Mouse (Mus musculus) CH12.LX (cell line): ENCODE data around the gene Slc20a1. TPM values are rescaled to one million over a fixed set of nuclear protein-coding genes. Genes with fewer than 3 reads are reported as not detected.

Experiments used
- DNase-seq: peaks from one replicate; pipeline ENCODE4 v3.0.0-alpha.2; 2013; ENCODE audit errors: extremely low read depth
- H3K27ac ChIP-seq: 2 replicates; pipeline ENCODE4 v1.5.1; 2012; ENCODE audit warnings: low read depth, mild to moderate bottlenecking, control low read depth, moderate library complexity; ENCODE audit not compliant: insufficient read depth
- H3K27me3 ChIP-seq: replicated peaks from 2 replicates; pipeline ENCODE3; 2012; ENCODE audit warnings: inconsistent platforms
- H3K36me3 ChIP-seq, 2 experiments: replicated peaks in 1 of 2; 2 replicates each; pipeline versions ENCODE3 to v1.6.1; 2012; ENCODE audit warnings: inconsistent platforms in 1 of 2, low read length in 1 of 2, mild to moderate bottlenecking in 1 of 2, mixed read lengths in 1 of 2, moderate library complexity in 1 of 2; ENCODE audit not compliant: control insufficient read depth in 1 of 2, insufficient read depth in 1 of 2
- H3K4me1 ChIP-seq, 2 experiments: 2 replicates each; pipeline ENCODE4 v1.6.1; 2012; ENCODE audit warnings: inconsistent platforms in 1 of 2, moderate library complexity in 1 of 2; ENCODE audit not compliant: insufficient read depth in 2 of 2, control insufficient read depth in 1 of 2
- H3K4me2 ChIP-seq: 2 replicates; pipeline ENCODE4 v1.6.1; 2012; ENCODE audit warnings: low read depth, mild to moderate bottlenecking, control low read depth; ENCODE audit not compliant: poor library complexity, insufficient read depth, severe bottlenecking
- H3K4me3 ChIP-seq, 3 experiments: fragments of 150-350 bp in 1 of 3; sonication (generic) in 1 of 3; replicated peaks in 1 of 3; 2 replicates each; pipeline versions ENCODE3 to v1.5.1; 2011 to 2012; ENCODE audit warnings: low read depth in 2 of 3, low read length in 2 of 3, mild to moderate bottlenecking in 2 of 3, moderate library complexity in 2 of 3, control low read depth in 1 of 3, improper control_type of control experiment in 1 of 3, inconsistent platforms in 1 of 3, mixed read lengths in 1 of 3; ENCODE audit not compliant: poor library complexity in 1 of 3
- H3K79me2 ChIP-seq: replicated peaks from 2 replicates; pipeline ENCODE4 v1.6.1; 2012; ENCODE audit warnings: mild to moderate bottlenecking, moderate library complexity; ENCODE audit not compliant: control insufficient read depth, poor library complexity, insufficient read depth, severe bottlenecking; ENCODE audit errors: extremely low read depth
- H3K9ac ChIP-seq: 2 replicates; pipeline ENCODE4 v1.6.1; 2012; ENCODE audit warnings: low read depth, mild to moderate bottlenecking, control low read depth, moderate library complexity; ENCODE audit not compliant: insufficient read depth
- H3K9me3 ChIP-seq: replicated peaks from 2 replicates; pipeline ENCODE3; 2012; ENCODE audit warnings: low read length, inconsistent platforms, mixed read lengths
- BHLHE40 ChIP-seq: IDR thresholded peaks from 2 replicates; pipeline ENCODE4 v1.6.1; 2011; ENCODE audit warnings: mild to moderate bottlenecking, low read depth, low read length, improper control_type of control experiment
- CHD1 ChIP-seq: IDR thresholded peaks from 2 replicates; pipeline ENCODE4 v1.6.1; 2012; ENCODE audit warnings: low read depth, low read length, improper control_type of control experiment, inconsistent platforms
- GABPA ChIP-seq: IDR thresholded peaks from 2 replicates; pipeline ENCODE4 v1.6.1; 2012; ENCODE audit warnings: low read depth, low read length, improper control_type of control experiment, inconsistent platforms; ENCODE audit not compliant: insufficient replicate concordance
- HCFC1 ChIP-seq: IDR thresholded peaks from 2 replicates; pipeline ENCODE4 v1.6.1; 2012; ENCODE audit warnings: low read depth, mild to moderate bottlenecking, inconsistent platforms, low read length, improper control_type of control experiment
- JUND ChIP-seq: conservative IDR thresholded peaks from 2 replicates; pipeline ENCODE4 v1.6.1; 2011; ENCODE audit warnings: low read depth, low read length, improper control_type of control experiment
- KAT2A ChIP-seq: IDR thresholded peaks from 2 replicates; pipeline ENCODE4 v1.6.1; 2012; ENCODE audit warnings: low read length, improper control_type of control experiment, inconsistent platforms; ENCODE audit not compliant: insufficient replicate concordance
- MYC ChIP-seq: IDR thresholded peaks from 2 replicates; pipeline ENCODE4 v1.6.1; 2011; ENCODE audit warnings: low read depth, mild to moderate bottlenecking, improper control_type of control experiment, low read length
- PAX5 ChIP-seq: IDR thresholded peaks from 2 replicates; pipeline ENCODE4 v1.6.1; 2012; ENCODE audit warnings: low read length, inconsistent platforms, mixed read lengths
- POLR2AphosphoS2 ChIP-seq: IDR thresholded peaks from 2 replicates; pipeline ENCODE4 v1.6.1; 2011; ENCODE audit warnings: low read depth, low read length, improper control_type of control experiment
- RCOR1 ChIP-seq: conservative IDR thresholded peaks from 2 replicates; pipeline ENCODE4 v1.6.1; 2012; ENCODE audit warnings: low read depth, mild to moderate bottlenecking, inconsistent platforms, low read length, improper control_type of control experiment
- TBP ChIP-seq: conservative IDR thresholded peaks from 2 replicates; pipeline ENCODE4 v1.6.1; 2011; ENCODE audit warnings: low read depth, low read length, improper control_type of control experiment
- UBTF ChIP-seq: IDR thresholded peaks from 2 replicates; pipeline ENCODE4 v1.6.1; 2012; ENCODE audit warnings: low read depth, mild to moderate bottlenecking, inconsistent platforms, low read length, improper control_type of control experiment, moderate library complexity
- ZKSCAN1 ChIP-seq: IDR thresholded peaks from 2 replicates; pipeline ENCODE4 v1.6.1; 2012; ENCODE audit warnings: low read depth, inconsistent platforms, low read length, improper control_type of control experiment, borderline replicate concordance
- ZMIZ1 ChIP-seq: IDR thresholded peaks from 2 replicates; pipeline ENCODE4 v1.6.1; 2012; ENCODE audit warnings: low read depth, mild to moderate bottlenecking, inconsistent platforms, low read length, improper control_type of control experiment
- dilution Hi-C: fragments of 300-500 bp; cut with MboI; formaldehyde crosslinking; loops from 2 replicates; pipeline ENCODE4 v1.14.3; 2020; ENCODE audit warnings: low sequenced_read_pairs; ENCODE audit not compliant: extremely low pct_unique_long_range_greater_than_20kb, extremely low pct_ligation_motif_present
- in situ Hi-C: fragments of 300-500 bp; cut with MboI; formaldehyde crosslinking; loops from 3 replicates; pipeline ENCODE4 v1.14.3; 2019; ENCODE audit warnings: low sequenced_read_pairs, low pct_ligation_motif_present, low pct_unique_long_range_greater_than_20kb, mixed read lengths
- polyA plus RNA-seq: library from polyadenylated mRNA; unstranded; fragments of >175 nt; gene quantifications from 2 replicates; pipeline ENCODE4 v1.2.1, GENCODE M21; 2012; ENCODE audit warnings: low read depth; ENCODE audit not compliant: insufficient read length
- total RNA-seq, 2 experiments: library from RNA; depleted of rRNA; stranded (reverse); fragments of 300-350 nt in 1 of 2; fragments of >200 nt in 1 of 2; gene quantifications; 2 replicates each; pipeline ENCODE4 v1.2.3; 2012 to 2014

Slc20a1 gene
- total and polyA plus RNA-seq, 3 experiments: 43.1 to 78.2 (median 72.1) TPM

GRCm38 (mm10) chr2:129164815-129165214, 33.7 kb upstream of the Slc20a1 start:
- peaks cover 4% of the 10 kb centered on the region for H3K9me3 ChIP-seq
- TF ChIP-seq POLR2AphosphoS2: no peak
- no peak for TF ChIP-seq CHD1
- no peak for TF ChIP-seq JUND
- TF ChIP-seq ZKSCAN1: no peak
- TF ChIP-seq MYC: no peak
- TF ChIP-seq UBTF: no peak
- TF ChIP-seq GABPA: no peak
- H3K4me1 ChIP-seq: peaks cover 7 to 16% of the 10 kb centered on the region in 2 experiments; a peak in 2 of 4 replicates
- no peaks in the 10 kb centered on the region for H3K36me3 ChIP-seq
- DNase-seq: no peak
- H3K79me2 ChIP-seq: no peaks in the 10 kb centered on the region
- dilution Hi-C loops: no loop called here
- H3K27me3 ChIP-seq: no peaks in the 10 kb centered on the region
- no peak overlapping the region for H3K9ac ChIP-seq
- no peak overlapping the region for H3K4me3 ChIP-seq
- H3K4me2 ChIP-seq: no peak overlapping the region
- in situ Hi-C loops: no loop called here
- H3K27ac ChIP-seq: no peak overlapping the region

DNA sequence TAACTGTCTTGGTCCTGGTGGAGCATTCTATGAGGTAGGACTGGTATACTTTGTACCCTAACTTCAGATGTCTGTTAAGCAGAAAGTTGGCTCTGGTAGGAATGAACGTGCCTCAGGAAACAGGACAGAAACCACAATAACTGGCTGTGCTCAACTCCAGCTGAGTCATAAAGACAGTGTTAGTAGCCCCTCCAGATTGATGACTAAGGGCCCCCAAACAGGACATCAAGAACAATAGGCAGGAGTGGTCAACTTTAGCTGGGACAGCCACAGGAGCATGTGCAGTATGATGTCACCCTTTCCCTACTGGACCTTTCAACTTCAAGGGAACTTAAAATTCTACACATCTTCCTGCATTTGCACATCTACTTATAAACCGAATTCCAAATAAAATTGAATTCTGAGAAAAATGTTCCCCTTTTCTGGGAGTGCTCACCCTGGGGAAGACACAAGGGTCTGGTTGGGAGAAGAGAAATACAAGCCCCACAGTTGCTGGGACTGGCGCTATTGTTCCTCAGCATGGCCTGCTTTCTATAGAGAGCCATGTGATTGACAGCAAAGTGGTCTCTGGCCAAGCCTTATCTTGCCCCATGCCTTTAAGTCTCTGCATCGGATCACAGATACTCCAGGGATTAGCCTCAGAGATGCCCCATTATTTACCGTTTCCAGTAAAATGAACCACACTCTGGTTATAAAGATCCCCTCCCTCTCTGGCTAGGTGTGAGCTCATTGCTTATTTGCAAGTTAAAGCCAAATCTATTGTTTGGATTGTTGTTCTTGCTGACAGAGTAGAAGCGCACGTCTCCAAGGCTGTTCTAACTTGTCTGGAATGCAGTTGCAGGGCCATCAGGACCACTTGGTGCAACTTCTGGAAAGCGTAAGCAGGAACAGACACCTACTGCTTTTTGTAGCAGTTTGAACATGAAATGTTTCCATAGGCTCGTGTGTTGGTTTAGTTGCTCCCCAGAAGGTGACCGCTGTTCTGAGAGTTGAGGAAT, 31.8 kb upstream of the Slc20a1 start:
- dilution Hi-C loops: no loop called here
- Histone ChIP-seq H3K4me2 (no peak overlapping the region), H3K4me1 (peaks cover 7 to 16% of the 10 kb centered on the region in 2 experiments; a peak in 2 of 4 replicates), H3K27ac (no peak overlapping the region), H3K27me3 (no peaks in the 10 kb centered on the region), H3K36me3 (no peaks in the 10 kb centered on the region), H3K9me3 (peaks cover 4% of the 10 kb centered on the region), H3K79me2 (no peaks in the 10 kb centered on the region), H3K4me3 (no peak overlapping the region), H3K9ac (no peak overlapping the region)
- in situ Hi-C loops: no loop called here
- no peak for DNase-seq
- no peak for TF ChIP-seq ZMIZ1
- no peak for TF ChIP-seq TBP
- TF ChIP-seq PAX5: no peak
- TF ChIP-seq KAT2A: no peak
- TF ChIP-seq HCFC1: no peak
- no peak for TF ChIP-seq MYC
- TF ChIP-seq BHLHE40: no peak
- TF ChIP-seq RCOR1: no peak
- no peak for TF ChIP-seq CHD1
- no peak for TF ChIP-seq ZKSCAN1
